Mouse (Mus musculus) left cerebral cortex, postnatal 10 days (tissue): Measurements from ENCODE around the gene Otub1. TPM values are rescaled to one million over a fixed set of nuclear protein-coding genes. Genes with fewer than 3 reads are reported as not detected.

ENCODE experiments used
- DNase-seq, 2 experiments: peaks; one replicate each; pipeline ENCODE4 v3.0.0; 2021 to 2022; ENCODE audit warnings: low spot score in 2 of 2, mixed read lengths in 1 of 2; ENCODE audit errors: extremely low spot score in 1 of 2
- intact Hi-C: fragments of 180-260 bp; cut with DNase I; formaldehyde crosslinking; loops from one replicate; pipeline ENCODE4 v1.15.1; 2025
- total RNA-seq, 2 experiments: library from RNA; stranded (reverse); gene quantifications; 2 replicates each; pipeline ENCODE4 v1.2.3; 2021

The Otub1 gene
- total RNA-seq = 100 to 1,000 TPM; 222 to 235 TPM

DNA sequence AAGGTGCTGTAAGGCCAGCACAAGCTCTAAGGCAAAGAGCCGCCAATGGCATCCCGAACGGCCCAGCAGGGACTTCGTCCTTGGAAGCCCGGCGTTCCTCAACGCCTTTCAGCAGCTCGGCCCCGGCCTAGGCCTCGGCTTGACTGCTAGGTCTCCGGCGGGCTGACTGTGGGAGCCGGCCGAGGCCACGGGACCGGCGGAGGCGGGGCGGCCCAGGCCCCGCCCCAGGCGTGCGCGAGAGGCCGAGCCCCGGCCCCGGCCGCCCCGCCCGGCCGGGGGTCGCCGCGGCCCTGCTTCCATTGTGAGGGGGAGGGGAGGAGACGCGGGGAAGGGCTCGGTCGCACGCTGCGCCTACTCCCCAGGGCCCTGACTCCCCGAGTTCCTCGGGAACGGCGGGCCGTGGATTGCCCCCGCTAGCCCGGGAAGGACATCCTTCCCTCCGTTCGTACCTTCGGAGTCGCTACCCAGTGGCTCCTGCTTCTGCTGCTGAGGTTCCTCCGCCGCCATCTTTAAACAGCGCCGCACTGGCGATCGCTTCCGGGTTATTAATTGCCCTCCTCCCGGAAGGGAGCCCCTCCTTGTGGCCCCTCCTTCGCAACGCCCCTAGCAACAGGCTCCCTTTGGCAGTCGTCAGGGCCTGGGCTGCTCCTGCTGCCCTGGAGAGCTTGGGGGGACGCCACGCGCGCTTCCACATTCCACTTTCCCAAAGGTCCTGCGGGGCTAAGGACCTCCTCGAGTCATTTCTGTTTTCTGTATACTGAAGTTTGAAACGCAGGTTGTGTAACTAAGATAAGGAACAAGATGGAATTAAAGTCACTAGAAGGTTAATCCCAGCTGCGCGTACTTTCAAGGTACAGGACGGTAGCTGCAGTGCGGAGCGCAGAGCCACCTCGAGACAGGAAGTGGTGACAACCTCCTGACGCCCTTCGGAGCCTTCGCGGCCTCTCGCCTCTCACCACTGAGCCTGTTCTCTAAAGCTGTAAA is at the start of gene Otub1:
Gene Otub1 (minus strand): TSS at position 564 of the 984 bp plus-strand sequence.
- DNase-seq = peak; percentile 92 to 96
- intact Hi-C loops = no loop called here

DNA sequence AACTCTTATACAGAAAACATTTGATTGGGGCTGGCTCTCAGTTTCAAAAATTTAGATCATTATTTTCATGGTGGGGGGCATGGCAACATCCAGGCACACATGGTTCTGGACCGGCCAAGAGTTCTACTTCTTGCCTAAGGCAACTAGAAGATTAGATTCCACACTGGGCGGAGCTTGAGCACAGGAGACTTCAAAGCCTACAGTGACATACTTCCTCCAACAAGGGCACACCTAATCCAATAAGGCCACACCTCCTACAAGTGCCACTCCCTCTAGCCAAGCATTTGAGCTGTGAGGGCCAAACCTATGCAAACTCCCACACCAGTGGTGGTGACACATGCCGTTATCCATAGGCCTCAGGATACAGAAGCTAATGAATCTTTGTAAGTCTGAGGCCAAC is 39.9 kb upstream of the Otub1 start:
- intact Hi-C loops = no loop called here
- no peak for DNase-seq

DNA sequence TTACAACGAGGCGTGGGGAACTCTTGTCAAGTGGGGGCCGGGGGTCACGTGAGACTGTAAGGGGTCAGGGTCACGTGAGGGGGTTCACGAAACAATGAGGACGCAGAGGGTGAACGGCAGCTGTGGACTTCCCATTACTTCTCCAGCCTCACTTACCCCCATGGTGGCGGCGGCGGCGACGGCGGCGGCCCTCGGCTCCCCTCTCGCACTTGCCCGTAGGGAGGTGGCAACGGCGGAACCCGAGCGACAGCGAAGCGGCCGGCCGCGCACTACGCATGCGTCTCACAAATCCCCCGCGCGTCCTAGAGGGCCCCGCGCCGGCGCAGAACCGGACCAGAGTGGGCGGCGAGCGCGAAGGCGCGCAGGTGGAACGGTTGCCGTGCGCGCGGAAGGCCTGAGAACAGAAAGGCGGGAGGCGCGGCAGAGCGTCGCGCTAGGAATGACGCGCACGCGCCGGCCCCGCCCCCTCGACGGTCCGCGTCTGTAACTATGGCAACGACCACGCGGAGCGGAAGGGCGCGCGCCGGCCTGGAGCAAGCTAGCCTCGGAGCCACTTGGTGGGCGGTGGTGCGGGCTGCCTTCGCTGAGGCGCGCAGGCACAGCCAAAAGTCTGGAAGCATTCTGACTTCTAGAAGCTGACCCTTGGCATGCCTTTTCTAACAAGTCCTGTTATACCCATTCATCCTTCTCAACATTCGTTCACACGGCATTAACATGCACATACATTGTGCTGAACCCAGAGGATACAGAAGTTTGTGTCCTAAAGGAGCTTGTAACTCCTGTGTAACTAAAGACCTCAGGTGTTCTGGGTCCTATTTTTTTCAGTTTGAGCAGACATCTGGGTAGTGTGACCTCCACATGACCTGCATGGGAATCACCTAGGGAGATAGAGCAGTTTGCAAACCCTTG is 34.9 kb upstream of the Otub1 start, which contains the start of gene Naa40:
Gene Naa40 (minus strand): TSS at position 402 of the 909 bp plus-strand sequence.
- DNase-seq = peak; percentile 91 to 97
- intact Hi-C loops = loop anchor here (5.0 kb wide), 1 partner anchor 176 kb away; the partner anchor contains the start of gene 2700081O15Rik

DNA sequence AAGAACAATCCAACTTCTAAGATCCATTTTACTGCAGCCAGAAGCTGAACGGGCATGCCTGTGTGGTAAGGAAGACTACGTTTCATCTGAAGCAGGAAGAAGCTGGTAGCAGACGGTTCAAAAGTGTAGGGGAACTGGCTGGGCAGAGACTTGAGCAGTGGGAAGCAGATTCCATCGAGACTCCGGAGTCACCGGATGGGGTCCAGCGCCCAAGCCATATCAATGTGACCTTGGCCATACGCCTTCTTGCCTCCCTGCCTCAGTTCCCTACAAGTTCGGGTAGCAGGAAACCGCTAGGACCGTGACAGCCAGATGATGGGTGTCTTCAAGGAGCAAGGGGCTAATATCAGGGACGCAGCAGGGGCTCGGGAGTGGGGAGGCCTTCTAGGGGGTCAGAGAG is 34.2 kb upstream of the Otub1 start:
- no peak for DNase-seq
- intact Hi-C loops = loop anchor here (5.0 kb wide), 1 partner anchor 177 kb away; the partner anchor contains the start of gene 2700081O15Rik

DNA sequence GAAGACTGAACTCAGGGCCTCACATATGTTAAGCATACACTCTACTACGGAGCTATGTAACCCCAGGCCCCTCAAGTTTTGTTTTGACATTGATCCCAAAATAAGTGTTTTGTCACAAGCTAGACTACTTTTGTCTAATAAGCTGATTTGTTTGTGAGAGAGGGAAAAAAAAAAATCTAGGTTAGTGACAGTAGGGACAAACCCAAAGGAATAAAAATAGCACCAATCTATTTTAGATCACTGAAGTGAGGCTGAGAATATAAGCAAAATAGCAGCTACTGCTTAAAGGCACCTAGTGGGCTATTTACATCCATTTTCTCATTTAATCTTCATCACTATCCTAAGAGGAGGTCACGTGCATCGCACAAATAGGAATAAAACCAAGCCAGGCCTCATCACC is 33.5 kb upstream of the Otub1 start:
- no peak for DNase-seq
- intact Hi-C loops = no loop called here

DNA sequence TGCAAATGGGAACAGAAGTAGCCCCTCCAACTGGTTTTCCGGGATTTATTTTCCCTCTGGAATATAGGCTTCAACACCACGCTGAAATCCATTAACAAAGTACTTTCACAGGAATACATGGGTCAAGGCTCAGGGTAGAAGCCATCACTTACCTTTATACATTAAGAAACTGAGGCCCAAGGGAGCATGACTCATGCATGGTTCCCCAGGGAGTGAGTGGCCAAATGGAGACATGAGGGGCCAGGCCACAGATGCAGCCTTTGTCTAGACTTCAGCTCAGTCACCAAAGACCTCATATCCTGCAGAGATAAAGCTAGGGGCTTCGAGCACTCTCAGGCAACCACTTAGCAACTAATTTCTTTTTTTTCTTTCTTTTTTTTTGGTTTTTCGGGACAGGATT is 30.6 kb upstream of the Otub1 start:
- no peak for DNase-seq
- intact Hi-C loops = no loop called here

DNA sequence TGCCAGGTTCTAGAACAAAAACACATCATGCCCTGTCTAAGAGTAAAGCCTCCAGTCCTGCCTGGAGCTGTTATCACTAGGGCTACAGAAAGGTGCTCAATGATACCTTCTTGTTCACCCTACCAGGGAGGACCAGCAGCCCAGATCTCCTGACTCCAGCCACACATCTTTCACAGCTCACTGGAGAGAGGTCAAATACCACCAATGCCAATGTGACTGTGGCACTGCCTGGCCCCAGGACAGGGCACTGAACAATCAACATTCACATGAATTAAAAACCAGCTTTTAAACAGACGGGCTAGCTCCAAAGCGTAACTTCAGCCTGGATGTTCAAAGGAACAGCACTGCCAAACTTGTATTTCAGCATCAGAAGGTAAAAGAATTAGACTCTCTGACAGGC is 29.9 kb upstream of the Otub1 start:
- no peak for DNase-seq
- intact Hi-C loops = no loop called here

DNA sequence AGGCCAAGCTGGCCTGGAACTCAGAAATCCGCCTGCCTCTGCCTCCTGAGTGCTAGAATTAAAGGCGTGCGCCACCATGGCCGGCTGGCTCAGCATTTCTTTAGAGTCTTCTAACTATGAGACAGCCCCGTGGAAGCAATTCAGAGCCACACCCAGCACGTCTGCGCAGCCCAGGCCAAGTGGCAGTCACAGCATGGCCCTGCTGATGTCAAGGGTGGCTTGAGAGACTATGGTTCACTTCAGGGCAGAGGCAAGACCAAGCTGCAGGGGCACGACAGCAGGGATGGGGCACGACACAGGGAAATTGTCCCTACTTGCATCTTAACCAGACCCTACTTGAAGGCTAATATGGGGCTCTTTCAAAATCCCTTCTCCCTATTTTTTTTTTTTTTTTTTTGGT is 29.3 kb upstream of the Otub1 start:
- intact Hi-C loops = loop anchor here (2.0 kb wide), 1 partner anchor 109 kb away; no protein-coding TSS in a partner anchor
- DNase-seq = no peak

DNA sequence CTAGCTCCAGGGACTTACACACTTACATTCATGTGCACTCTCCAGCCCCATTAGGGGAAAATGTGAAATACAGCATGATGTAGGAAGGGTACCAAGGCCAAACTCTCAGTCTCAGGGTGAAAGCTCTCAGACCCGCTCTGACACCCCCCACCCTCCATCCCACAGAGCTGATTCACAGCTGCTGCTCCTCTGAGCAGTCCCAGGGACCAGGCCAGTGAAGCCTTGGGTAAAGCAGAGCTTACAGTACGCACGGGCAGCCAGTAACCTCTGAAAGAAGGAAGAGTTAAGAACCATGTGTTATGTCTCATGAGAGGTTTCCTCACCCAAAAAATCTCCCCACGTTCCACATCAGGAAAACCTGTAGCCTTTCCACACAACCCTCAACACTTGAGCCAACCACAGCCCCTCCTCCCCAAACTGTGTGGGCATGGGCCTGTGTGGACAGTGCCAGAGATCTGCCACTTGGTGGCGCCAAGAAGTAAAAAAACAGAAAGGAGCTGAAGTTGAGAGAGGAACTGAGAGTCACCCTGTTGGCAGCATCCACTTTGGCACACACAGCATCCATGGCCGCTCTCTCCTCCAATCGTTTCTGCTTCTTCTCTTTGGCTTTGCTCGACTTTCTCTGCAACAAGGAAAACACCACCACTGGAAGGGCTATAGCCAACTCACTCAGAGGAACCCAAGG is 28.6 kb upstream of the Otub1 start:
- peak; percentile 86 to 87 for DNase-seq
- intact Hi-C loops = loop anchor here (2.0 kb wide), 1 partner anchor 110 kb away; no protein-coding TSS in a partner anchor

DNA sequence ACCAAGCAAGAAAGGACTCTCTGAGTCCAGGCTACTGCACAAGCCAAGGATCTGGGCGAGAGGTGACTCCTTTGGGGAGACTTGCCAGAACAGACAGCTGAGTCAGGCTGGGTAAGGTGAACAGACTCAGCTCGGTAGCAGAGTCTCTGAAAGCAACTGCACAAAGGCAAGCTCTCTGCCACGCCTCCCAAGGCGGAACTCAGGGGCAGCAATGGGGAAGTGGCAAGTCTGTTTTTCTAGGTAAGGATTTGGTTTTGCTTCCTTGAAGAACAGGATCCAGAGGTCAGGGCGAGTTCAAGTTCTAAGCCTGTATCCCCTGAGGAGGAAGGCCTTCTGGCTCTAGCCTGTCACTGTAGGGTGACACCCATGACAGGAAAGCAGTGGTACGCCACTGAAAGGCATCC is 20.4 kb upstream of the Otub1 start:
- no peak for DNase-seq
- intact Hi-C loops = no loop called here

DNA sequence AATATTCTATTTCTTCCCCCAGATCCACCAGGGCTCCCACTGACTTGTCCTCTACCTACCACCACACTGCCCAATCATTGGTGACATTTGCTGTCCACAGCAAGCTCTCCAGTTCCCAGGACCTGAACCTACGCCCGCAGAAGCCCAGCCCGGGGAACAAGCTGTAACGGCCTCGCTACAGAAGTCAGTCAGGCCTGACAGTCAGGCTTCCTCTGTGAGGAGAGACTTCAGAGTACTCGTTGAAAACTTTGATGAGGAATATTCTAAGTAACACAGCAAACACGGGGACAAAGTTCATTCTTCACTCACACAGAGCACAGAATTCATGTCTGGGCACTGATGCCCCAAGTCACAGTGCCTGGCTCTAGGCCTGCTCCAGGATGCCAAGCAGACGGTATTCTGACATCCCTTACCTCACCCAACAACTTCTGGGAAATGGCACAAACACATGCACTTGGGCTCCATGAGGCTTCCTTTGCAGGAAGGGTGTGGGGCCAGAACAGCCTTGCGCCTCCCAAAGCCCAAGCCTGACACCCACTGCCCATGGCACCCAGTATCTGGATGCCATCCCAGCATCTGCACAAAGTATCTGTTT is 19.1 kb upstream of the Otub1 start:
- DNase-seq = no peak

DNA sequence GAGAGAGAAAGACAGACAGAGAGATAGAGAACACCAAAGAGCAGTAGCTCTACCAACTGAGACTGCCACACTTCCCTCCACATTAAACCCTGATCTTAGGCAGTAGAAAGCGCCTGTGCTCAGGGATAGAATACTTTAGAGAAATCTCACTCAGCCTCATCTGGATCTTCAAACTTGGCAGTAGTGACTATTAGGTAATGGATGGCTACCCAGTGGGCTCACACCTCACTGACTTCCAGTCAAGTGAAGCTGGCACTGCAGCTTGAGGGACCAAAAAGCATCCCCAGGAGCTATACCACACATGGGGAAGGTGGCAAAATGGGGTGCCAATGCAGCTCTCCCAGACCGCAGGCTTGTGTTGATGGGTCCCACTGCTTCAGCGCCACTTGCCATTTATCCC is 18.1 kb upstream of the Otub1 start:
- intact Hi-C loops = no loop called here
- DNase-seq = no peak

More for the DNA sequence above, 19.1 kb upstream of the Otub1 start:
- intact Hi-C loops = no loop called here

DNA sequence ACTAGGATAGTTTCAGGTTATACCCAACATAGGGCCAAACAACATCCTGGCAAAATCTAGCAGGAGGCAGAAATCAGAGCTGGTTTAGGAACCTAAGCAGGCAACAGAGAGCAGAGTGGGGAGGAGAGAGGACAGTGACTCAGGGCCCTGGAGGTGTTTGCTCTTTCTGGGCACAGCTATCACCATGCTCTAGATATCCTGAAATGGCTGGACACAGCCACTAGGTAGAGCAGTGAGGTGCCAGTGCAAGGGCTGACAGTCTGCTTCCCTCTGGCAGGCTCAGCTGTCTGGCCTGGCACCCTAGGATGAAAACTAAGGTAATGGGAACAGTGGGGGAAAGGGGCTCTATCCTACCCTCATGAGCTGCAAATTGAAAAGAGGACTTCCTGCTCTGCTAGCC is 17.4 kb upstream of the Otub1 start:
- DNase-seq = no peak
- intact Hi-C loops = no loop called here

DNA sequence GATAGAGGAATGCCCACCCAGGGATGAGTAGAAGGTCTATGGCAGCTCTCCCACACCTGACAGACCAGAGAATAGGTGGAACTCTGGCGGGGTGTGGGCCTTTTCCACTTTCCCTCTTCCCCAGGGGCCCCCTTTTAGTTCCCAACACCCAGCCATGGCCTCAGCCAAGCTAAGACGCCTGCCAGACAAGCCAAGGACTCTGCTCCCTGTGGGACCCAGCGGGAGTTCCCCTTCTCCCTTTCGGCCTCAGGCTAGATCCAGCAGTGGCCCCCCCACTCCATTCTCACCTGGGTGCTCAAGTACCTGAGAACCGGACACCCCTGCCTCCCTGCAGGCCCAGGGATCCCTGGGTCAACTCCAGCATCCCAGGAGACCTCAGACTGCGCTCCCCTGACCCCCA is 16.1 kb upstream of the Otub1 start:
- DNase-seq = no peak

DNA sequence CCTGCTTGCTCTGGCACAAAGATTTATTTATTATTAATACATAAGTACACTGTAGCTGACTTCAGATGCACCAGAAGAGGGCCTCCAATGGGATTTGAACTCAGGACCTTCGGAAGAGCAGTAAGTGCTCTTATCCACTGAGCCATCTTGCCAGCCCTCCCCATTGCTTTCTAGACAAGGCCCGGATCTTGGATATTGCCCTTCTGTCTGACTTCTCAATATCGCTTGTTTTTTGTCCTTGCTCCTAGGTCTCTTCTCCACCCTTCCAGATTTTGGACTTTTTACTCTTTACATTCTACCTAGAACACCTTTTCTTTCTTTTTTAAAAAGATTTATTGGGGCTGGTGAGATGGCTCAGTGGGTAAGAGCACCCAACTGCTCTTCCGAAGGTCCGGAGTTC is 12.6 kb upstream of the Otub1 start:
- intact Hi-C loops = no loop called here
- DNase-seq = no peak

More for the DNA sequence above, 16.1 kb upstream of the Otub1 start:
- intact Hi-C loops = no loop called here

DNA sequence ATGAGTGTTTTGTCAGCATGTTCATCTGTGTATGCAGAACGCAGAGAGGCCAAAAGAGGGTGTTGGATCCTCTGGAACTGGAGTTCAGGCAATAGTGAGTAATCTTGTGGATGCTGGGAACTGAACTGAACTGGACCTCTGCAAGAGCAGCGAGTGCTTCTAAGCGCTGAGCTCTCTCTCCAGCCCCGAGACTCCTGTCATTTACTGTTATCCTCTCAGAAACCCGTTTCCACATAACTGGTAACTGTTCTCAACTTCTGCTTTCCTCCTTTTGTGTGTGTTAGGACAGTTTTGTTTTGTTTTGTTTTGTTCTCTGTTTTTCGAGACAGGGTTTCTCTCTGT is 11.8 kb upstream of the Otub1 start:
- no peak for DNase-seq
- intact Hi-C loops = no loop called here

DNA sequence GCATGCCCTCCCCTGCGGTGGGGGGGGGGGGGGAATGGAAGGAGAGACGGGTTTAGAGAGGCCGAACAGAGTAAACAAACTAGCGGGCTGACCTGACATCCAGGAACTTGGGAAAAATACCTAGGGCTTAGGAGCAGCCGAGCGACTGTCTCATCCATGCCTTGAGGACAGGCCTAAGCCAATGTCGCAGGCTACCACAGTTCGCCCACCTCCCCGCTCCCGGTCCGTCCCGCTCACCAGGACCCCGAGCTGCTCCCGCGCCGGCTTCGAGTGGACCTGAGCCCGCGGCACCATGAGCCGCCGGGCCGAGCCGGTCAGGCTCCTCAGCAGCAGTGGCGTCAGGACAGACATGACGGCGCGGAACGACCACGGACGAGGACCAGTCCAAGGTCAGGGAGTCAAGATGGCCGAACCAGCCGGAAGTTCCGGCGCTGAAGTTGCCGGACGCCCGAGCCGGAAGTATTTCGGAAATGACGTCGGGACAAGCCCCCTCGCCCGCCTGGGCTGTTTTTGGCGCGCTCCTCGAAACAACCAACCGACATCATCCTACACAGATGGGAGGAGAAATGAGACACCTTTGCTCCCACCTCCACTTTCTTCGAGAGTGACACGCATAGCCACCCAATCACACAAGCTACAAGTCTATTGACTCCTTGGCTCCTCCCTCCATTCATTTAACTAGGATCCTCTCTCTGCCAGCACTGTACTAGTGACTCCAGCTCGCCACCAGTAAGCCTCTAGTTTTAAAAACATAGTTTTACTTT is 11.2 kb upstream of the Otub1 start, which contains the start of gene Cox8a:
Gene Cox8a (minus strand): TSS at position 455 of the 764 bp plus-strand sequence.
- intact Hi-C loops = no loop called here
- DNase-seq = peak; percentile 97

DNA sequence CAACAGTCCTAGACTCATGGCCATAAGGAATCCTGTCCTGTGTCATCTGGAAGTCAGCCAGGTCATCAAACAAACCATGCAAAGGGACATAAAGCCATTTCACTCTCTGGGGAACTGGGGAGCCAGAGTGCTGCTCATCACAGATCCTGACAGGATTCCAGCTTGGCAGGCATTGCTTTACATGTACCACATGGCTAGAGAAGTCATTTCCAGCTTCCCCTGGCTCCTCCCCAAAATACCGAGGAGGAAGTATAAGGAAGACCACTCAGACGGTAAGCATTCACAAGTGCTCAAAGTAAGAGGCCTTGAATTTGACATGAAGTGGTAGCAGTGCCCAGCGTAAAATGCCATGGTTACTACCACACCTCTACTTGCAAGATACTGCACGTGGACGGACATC is 8.4 kb upstream of the Otub1 start:
- no peak for DNase-seq
- intact Hi-C loops = no loop called here
